Mouse (Mus musculus) activated CD4-positive, CD25-positive, alpha-beta regulatory T cell, adult 4 months (primary cell): ENCODE results near the gene Smtn. TPM values are rescaled to one million over a fixed set of nuclear protein-coding genes. Genes with fewer than 3 reads are reported as not detected.

Experiments
- ATAC-seq: one replicate; pipeline ENCODE4 v1.8.0; 2017
- polyA plus RNA-seq, 2 experiments: library from polyadenylated mRNA; unstranded; fragments of 100-300 nt; shearing (Covaris generic); gene quantifications; one replicate each; pipeline ENCODE4 v1.2.1; 2017

Smtn gene
- polyA plus RNA-seq, 2 experiments from 2014 or later = 1.7 to 3.4 TPM

DNA sequence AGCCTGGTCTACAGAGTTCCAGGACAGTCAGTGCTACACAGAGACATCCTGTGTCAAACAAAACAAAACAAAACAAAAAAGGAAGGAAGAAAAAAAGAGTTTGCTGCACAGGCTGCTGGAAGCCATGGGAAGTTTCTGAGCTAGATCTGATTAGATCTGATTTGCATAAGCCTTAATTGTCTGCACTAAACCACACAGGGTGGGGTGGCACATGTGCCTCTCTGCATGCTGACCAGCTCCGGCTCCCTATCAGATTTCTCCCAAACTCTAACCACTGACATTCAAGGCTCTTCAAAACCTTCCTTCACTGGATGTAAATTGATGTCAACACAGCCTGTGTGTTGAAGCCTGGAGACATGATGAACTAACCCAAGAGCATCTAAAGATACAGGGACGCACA lies 6.6 kb upstream of the Smtn start:
- ATAC-seq = no peak

DNA sequence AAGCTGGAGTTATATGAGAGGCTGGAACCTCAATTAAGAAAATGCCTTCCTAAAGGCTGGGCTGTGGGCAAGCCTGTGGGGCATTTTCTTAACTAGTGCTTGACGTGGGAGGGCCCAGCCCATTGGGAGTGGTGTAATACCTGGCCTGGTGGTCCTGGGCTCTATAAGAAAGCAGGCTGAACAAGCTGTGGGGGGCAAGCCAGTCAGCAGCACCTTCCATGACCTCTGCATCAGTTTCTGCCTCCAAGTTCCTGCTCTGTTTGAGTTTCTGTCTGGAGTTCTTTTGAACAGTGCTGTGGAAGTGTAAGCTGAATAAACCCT lies 5.8 kb upstream of the Smtn start:
- no peak for ATAC-seq

DNA sequence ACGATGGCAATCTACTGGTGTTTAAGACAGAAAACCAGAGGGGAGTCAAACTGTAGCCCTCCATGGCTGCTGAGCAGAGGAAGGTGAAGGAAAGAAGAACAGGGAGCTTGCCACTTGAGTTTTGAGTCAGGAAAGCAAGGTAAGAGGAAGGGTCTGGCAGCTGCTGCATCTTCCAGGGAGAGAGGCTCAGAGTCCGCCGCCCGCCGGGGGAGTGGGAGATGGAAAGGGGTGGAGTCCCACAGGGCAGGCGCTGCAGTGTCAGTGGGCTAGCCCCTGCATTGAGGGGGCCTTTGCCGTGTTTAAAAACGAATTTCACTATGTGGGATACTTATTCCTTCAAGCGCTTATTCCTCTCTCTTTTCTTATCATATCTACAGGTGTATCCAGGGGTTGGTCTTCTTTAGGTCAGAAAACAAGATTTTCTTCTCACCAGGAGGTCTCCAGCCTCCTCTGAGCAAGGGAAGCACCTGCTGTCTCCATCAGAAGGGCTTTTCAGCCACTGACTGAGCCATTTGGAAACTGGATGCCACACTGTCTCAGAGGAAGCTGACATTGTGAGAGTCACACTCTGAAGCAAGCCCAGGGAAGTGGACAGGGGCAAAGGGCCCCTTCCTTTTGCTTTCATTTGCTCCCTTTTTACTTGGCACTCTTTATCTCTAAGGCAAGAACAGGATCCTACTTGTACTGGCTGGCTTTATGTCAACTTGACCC lies 5.3 kb upstream of the Smtn start:
- ATAC-seq = no peak

DNA sequence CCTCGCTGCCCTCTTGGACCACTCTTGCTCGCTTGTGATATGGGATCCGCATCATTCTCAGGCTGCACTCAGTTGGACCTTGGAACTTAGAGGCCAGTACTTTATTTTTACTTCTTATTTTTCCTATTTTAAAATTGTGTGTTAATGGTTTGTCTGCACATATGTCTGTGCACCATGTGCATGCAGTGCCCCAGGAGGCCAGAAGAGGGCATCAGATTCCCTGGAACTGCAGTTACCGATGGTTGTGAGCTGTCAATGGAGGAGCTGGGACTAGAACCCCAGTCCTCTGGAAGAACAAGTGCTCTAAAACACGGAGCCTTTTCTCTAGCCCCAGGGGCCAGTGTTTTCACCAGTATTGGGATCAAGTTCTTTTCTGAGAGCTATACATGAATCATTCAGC lies 4.0 kb upstream of the Smtn start:
- no peak for ATAC-seq

DNA sequence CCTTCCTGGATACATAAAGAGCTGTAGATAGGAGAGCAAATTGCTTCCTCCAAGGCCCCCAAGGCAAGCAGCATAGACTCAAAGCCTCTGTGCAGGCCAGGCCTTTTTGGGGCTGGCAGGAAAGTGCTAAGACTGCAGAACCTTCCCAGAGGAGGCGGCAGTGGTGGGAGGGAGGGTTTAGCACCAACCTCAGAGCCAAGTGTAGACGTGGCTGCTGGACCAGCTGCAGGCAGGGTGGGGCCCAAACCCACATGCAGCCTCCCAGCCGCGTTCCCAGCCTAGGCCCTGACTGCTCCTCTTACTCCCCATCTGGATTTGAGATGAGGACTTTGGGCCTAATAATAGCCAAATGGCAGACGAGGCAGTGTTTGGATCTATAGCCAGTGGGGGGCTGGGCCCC lies 2.6 kb upstream of the Smtn start:
- ATAC-seq = no peak

DNA sequence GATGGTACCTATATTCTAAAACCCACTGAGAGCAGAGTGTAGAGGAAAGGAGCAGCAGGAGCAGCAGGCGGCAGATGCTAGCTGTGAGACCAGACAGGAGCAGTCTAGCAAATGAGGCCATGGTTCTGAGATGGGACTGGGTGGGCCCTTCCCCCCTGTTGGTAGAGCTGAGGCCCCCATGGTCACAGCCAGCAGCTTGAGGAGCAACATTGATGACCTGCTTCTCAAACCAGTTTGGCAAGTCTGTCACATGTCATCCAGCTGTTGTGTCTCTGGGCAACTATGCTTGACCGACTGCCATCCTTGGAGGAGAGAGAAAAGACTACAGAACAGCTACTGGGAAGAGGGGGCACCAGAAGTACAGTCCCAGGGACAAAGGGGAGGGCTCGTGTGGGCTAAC lies 1.5 kb upstream of the Smtn start:
- ATAC-seq = no peak

DNA sequence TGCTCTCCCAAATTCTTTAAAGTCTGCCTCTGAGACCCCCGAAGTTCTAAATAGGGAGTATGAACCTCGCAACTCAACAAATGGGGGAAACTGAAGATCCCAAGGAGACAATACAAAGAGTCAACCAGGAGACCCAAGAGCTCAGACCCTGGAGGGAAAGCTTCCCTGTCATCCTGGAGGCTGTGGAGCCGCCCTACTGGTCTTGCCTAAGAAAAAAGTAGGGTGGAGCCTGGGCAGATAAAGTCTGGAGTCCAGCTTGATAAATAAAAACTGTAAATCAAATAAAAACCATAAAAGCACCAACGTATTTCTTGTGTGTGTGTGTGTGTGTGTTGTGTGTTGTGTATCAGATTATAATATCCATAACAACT lies 601 bp downstream of the Smtn start:
- no peak for ATAC-seq

DNA sequence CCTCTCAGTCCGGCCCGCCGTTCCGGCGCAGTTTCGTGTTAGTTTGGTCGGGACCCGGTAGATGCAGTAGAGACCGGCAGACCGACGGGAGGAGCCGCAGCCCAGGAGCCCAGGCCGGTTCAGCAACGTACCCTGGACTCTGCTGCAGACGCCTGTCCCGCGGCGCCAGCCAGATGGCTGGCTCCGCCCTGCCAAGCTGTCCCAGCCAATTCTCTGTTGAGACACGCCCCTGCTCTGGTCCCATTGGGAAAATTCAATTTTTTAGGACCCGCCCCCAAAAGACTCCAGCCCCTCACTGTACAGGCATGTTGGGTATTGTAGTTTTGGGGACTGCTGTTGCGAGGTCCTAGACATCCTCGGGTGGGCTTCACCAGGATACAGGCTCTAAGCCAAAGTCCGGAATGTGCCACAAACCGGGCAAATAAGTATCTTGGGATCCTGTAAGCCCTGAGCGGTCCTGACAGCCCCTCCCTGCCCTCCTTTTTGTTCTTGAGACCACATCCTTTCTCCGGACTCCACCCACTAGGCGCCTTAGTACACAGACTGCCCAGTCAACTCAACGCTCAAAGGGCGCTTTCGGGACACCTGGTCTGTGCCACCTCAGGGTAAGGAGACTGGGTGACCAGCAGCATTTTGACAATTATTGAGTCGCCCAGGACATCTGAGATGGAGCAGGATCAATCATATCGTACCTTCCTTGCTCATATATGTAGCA lies 1.1 kb downstream of the Smtn start:
- ATAC-seq = peak; percentile 62

DNA sequence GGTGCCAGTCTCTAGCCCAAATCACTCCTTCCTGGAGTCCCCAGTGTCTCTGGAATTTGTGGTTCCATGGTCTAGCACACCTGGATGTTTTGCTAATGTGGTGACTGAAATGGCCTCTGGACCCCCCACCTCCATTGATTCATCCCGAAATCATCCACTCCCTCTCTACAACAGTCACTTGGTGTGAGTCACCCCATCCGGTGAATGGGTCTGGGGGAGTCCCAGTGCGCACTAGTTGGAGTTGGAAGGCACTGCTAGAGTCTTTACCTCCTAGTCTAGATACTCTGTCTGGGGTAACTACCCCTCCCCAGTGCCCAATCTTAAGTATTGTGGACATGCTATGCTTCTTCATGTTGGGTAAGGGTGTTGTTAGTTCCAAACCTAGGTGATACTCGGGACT lies 2.1 kb downstream of the Smtn start:
- ATAC-seq = no peak

DNA sequence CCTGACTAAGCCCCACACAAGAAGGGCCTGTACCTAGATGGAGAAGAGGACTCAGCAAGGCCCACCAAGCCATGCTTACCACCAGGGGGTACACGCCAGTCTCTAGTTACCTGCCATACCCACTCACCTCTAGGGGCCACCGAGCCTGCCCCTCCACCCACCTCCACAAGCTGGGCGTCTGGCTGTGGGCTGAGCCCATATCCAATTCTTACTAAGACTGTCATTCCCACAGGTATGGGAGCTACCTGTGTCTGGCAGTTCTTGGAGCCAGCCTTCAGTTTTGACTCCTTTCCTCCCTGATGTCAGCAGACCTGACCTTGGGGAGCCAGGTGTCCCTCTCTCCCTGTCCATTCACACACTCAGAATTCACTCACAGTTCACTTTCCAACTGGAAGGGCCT lies 2.7 kb downstream of the Smtn start:
- no peak for ATAC-seq

DNA sequence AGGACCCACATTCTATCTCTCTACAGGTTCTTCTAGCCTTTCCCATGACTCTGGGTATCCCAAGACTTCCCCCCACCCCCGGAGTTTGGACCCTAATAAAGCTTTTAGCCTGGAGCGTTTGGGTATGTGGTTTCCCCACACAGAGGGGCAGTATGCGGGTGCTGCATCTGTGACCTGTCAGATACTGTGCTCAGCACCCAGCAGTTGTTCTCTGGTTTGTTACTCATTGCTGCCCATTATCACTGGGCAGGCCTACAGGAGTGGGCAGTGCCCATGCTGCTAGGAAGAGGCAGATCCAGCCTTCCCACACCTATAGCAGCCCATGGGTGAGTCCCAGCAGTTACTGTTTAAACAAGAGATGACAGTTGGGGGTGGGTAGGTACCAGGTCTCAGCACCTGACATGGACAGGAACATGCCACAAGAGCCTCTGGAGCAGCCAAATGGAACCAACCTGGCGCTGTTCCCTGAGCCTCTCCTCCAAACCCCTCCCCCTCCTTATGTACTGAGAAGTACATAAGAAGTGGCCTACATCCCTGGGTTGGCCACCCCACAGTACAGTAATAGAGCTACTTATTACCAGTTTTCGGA lies 3.6 kb downstream of the Smtn start:
- ATAC-seq = no peak

DNA sequence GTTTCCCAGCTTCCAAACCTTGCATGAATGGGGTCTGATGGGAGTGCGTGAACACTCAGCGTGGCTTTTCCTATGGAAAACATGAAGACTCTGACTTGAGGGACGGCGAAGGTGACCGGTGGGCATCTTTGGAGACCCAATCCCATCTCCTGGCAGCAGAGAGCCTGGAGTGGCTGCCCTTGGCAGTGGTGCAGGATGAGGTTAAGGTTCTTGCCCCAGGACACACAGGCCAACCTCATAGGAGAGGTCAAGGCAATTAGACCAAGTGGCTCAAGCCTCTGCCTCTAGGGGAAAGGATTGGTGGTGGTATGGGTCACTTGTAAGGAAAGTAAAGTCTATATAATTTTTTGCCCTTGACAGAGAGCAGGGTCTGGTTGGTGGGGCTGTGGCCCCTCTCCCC lies 4.3 kb downstream of the Smtn start:
- ATAC-seq = no peak

DNA sequence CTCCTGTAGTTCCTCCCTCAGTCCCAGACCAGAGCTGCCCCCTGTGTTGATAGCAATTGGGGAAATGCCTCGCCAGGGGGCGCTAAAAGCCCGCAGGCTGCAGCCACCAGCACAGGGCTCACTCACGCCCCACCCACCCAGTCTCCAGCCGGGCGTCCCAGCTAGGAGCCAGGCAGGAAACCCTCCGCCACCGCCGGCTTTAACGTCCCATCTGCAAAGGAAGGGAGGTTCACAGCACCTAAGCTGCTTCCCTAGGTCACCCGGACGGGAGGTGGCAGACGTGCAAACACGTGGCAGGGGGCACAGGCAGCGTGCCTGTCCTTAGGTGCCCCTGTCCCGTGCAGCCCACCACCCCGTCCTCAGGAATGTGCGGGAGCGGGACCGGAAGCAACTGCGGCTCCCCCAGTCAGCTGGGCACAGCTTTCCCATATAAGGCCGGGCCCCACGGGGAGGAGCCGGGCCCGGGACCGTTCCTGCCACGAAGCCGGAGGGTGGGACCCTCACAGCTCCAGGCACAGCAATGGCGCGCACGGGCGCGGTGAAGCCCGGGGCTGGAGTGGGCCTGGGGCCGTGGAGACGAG lies 4.9 kb downstream of the Smtn start:
- peak; percentile 81 for ATAC-seq

DNA sequence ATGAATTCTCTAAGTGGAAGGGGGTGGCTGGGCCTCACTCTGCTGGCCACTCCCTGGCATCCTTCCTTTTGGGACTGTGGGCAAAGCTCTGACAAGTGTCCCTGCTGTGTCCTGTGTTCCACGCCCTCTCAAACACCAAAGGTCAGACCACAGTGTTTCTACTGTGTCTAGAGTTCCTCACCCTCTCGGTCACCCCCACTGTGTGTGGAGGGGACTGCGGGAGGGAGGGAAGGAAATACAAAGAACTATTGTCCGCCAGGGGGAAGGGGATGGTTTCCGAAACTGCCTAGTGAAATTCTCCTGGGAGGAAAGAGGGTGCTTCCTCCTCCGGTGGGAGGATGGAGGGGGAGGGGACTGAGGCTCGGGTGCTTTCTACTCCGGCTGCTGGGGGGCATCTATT lies 5.5 kb downstream of the Smtn start:
- ATAC-seq = no peak

DNA sequence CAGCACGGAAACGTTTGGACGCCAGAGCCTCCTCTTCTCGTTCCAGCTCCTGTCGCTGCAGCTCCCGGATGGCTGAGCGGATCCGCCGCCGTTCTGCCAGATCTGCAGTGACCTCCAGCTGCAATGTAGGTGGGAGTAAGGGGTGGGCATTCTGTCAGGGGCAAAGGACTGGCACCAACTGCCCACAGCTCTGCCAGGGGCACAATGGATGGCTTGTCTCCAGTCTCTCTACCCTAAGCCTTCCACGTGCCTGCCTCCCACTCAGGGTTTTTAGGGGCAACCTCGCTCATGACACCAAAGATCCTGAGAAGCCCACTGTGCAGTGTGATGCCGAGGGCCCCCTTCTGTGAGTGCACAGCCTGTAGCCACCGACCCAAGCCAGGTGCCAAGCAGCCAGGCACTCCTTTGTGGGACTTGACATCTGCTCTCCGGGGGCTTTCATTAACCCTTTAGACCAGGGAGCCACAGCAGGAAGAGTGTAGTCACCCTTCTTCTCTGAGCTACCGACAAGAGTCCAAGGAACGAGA lies 6.9 kb downstream of the Smtn start:
- ATAC-seq = no peak

DNA sequence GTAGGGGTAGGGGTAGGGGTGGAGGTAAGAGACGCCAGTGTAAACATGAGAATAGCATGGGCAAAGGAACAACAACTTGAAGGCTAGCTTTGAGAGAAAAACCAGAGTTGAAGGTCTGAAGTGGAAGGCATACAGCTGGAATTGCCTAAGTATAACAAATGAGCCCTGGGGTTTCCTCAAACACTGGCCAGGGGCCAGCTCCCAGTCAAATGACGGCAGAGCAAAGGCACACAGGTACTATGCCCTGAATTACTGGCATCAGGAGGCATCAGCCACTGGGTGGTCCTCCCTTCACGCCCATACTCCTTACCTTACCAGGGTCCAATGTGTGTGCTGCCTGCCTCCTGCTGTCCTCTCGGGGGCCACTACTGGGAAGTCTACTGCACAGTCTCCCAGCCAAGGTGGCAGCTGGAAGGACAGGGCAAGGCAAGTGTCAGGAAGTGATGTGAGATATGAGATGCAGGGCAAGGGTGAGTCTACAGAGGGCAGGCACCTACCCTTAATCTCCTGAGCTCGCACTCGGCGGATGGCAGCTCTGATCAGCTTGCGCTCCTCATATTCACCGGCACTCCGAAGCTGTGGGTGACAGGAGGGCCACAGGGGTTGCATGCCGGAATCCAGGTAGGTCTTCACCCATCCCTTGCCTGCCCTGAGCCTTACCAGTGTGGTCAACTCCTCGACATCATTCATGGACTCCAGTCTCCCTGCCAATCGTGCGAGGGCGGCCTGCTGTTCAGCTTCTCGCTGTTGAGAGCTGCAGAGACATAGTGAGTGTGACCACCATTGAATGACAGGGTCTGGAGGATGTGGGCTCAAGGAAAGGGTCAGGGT lies 8.1 kb downstream of the Smtn start:
- ATAC-seq = no peak

DNA sequence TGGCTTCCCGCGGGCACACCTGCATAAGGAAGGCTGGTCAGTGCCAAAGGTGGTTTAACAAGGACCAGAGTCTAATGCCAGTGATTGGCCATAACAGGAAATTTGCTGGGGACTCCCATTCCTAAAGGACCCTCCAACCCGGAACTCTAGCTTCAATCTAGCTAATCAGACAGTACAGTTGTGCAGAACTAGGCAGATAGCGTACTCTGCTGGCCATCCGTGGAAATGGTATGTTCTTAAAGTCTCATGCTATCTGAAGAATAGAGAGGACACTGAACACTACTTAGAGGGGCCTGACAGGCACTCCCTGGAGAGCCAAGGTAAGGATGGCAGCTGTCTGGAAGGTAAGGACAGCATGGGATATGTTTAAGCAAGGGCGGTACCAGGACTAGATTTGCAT lies 8.8 kb downstream of the Smtn start:
- no peak for ATAC-seq

DNA sequence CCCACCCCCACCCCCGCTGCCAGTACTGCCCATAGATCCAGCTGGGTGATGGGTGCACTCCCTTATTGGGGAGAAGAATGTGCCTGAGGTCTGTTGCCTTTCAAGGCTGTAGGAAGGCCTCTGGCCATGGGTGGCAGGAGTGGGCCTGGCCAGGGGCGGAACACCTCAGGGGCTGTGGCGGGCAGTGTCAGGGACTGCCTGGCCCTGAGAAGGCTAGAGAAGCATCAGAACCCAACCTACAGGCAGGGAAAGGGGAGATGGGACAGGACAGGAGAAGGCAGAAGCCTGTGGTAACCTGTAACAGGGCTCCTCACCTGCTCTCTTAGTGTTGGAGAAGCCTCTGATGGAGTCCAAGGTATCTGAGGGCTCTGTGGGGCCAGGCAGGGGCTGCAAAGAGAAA lies 9.7 kb downstream of the Smtn start:
- ATAC-seq = no peak

DNA sequence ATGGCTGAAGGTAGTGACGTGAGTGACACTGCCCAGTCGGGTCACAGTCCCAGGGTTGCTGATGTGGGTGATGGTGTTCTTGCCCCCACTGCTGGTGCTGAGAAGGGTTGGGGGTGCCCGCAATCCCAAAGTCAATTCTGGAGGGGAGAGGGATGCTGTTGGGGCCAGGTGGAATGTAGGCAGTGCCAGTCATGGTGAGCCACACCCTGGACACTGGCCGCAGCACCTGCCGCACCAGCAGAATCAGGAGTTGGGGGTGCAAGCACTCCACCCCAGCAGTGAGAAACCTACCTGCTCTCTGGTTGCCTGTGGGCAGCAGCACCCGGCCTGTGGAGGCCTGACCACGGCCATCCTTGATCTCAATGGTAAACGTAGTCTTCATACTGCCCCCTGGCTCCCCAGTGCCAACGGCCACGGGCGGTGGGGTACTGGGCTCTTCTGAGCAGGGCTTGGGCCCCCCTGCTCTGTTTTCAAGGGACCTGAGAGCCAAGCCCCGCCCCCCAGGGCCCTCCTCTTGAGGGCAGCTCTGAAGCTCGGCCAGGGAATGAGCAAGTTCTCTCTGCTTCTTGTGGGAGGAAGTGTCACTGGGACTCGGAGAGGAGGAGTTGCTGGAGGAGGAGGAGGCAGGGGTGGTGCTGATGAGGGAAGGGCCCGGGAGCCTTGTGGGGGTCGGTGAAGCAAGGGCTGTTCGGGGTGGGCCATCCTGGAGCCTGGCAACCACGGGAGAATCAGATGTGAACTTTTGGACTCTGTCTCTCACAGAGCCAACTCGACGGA lies 10.7 kb downstream of the Smtn start:
- no peak for ATAC-seq

DNA sequence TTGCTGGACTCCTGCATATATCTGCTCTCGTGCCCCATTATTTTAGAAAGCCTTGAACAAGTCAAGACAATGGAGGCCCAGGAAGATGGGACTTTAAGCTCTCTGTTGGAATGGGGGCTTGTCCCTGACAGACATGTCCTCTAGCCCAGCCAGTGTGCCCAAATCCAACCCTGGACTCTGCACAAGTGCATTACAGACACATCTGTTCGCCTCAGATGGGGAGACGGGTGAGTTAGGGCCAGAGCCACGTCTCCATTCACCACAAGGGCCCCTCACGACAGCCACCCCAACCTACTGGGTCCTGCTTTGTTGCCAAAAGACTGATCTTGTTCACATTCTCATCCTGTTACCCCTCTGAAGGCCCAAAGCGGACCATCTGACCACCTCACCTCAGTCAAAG lies 12.2 kb downstream of the Smtn start:
- no peak for ATAC-seq

DNA sequence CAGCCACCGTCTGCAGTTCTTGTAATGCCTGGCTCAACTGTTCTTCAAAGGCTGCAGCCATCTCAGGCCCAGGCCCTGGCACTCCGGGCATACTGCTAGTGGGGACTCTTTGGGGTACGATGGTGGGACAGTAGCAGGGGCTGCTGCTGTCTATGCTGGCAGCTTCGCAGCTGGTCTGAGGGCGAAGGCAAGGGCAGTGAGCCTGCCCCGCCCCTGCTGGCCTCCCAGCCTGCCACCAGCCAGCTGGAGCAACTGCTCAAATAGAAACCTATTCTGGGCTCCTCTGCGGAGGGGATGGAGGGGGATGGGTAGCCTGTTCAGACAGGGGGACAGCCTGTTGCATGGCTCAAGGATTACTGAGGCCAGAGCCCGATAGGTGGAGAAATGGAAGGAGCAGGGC lies 12.6 kb downstream of the Smtn start:
- no peak for ATAC-seq
